Mouse (Mus musculus) myocyte (in vitro differentiated cells): ENCODE data around the gene Gpc1.

ENCODE experiments used
- CEBPB ChIP-seq: IDR thresholded peaks from 2 replicates; pipeline ENCODE4 v1.6.1; 2011; ENCODE audit warnings: mild to moderate bottlenecking, moderate library complexity; ENCODE audit not compliant: poor library complexity, insufficient read depth, severe bottlenecking
- E2F4 ChIP-seq: IDR thresholded peaks from one replicate; pipeline ENCODE4 v1.6.1; 2011; ENCODE audit warnings: mild to moderate bottlenecking, control low read depth, moderate library complexity; ENCODE audit not compliant: insufficient read depth
- MAX ChIP-seq: IDR thresholded peaks from one replicate; pipeline ENCODE4 v1.6.1; 2011; ENCODE audit warnings: low read depth, mild to moderate bottlenecking, control low read depth
- MYOD1 ChIP-seq, 3 experiments: IDR thresholded peaks; one replicate each; pipeline ENCODE4 v1.6.1; 2011; ENCODE audit warnings: control low read depth in 2 of 3, low read depth in 2 of 3, mild to moderate bottlenecking in 2 of 3, moderate library complexity in 1 of 3; ENCODE audit not compliant: insufficient read length in 2 of 3, control insufficient read depth in 1 of 3
- MYOG ChIP-seq, 3 experiments: IDR thresholded peaks; one replicate each; pipeline ENCODE4 v1.6.1; 2011; ENCODE audit warnings: control low read depth in 2 of 3, low read depth in 2 of 3, mild to moderate bottlenecking in 2 of 3; ENCODE audit not compliant: insufficient read length in 2 of 3, control insufficient read depth in 1 of 3, insufficient read depth in 1 of 3
- POLR2A ChIP-seq: IDR thresholded peaks from one replicate; pipeline ENCODE4 v1.6.1; 2011; ENCODE audit warnings: low read depth, mild to moderate bottlenecking, control low read depth, moderate library complexity; ENCODE audit not compliant: insufficient read length
- POLR2AphosphoS2 ChIP-seq: IDR thresholded peaks from one replicate; pipeline ENCODE4 v1.6.1; 2011; ENCODE audit warnings: low read depth, control low read depth; ENCODE audit not compliant: insufficient read length
- REST ChIP-seq: IDR thresholded peaks from one replicate; pipeline ENCODE4 v1.6.1; 2011; ENCODE audit warnings: mild to moderate bottlenecking, control low read depth, moderate library complexity; ENCODE audit not compliant: insufficient read depth, insufficient read length
- SRF ChIP-seq: IDR thresholded peaks from one replicate; pipeline ENCODE4 v1.6.1; 2011; ENCODE audit warnings: low read depth; ENCODE audit not compliant: control insufficient read depth, insufficient read length
- TCF12 ChIP-seq: IDR thresholded peaks from one replicate; pipeline ENCODE4 v1.6.1; 2011; ENCODE audit warnings: mild to moderate bottlenecking, control low read depth; ENCODE audit not compliant: poor library complexity, insufficient read depth, severe bottlenecking
- TCF3 ChIP-seq: IDR thresholded peaks from one replicate; pipeline ENCODE4 v1.6.1; 2011; ENCODE audit warnings: low read depth, control low read depth; ENCODE audit not compliant: insufficient read length
- USF1 ChIP-seq: IDR thresholded peaks from one replicate; pipeline ENCODE4 v1.6.1; 2011; ENCODE audit warnings: low read depth, mild to moderate bottlenecking, control low read depth, moderate library complexity

- no peak for TF ChIP-seq USF1
- TF ChIP-seq MAX = no peak
- no peak for TF ChIP-seq POLR2A
- no peak for TF ChIP-seq E2F4
- TF ChIP-seq SRF = no peak
- no peak for TF ChIP-seq REST
- TF ChIP-seq MYOD1 (IDR thresholded peaks at IDR 0.05; ENCODE audit: control insufficient read depth in 1 of 3, insufficient read length in 2 of 3, low read depth in 2 of 3) = no peak
- TF ChIP-seq TCF12 = no peak
- no peak for TF ChIP-seq CEBPB
- no peak for TF ChIP-seq TCF3
- TF ChIP-seq POLR2AphosphoS2 = no peak
- TF ChIP-seq MYOG (IDR thresholded peaks at IDR 0.05; ENCODE audit: control insufficient read depth in 1 of 3, insufficient read depth in 1 of 3, insufficient read length in 2 of 3, low read depth in 2 of 3) = no peak
Observed at GRCm38 (mm10) chr1:92840231-92840890, 8.9 kb downstream of the Gpc1 start.
